Mouse (Mus musculus) large intestine, adult 2 months (tissue): ENCODE data around the gene Etv6. TPM values are rescaled to one million over a fixed set of nuclear protein-coding genes. Genes with fewer than 3 reads are reported as not detected.

Source experiments
- DNase-seq: peaks from one replicate; pipeline ENCODE4 v3.0.0-alpha.2; 2012; ENCODE audit warnings: low read depth, low spot score
- WGBS: fragments of 180-500 bp; shearing (Covaris S2); methylation state at CpG from one replicate; pipeline ENCODE4 v1.1.7; 2018; 5-methylcytosine and 5-hydroxymethylcytosine counted together
- polyA plus RNA-seq: library from polyadenylated mRNA; depleted of rRNA; stranded (reverse); fragments of >200 nt; gene quantifications from 2 replicates; pipeline ENCODE4 v1.2.3, GENCODE M21; 2012

Etv6 gene
- polyA plus RNA-seq, 1 experiment, result 15.4 TPM

DNA sequence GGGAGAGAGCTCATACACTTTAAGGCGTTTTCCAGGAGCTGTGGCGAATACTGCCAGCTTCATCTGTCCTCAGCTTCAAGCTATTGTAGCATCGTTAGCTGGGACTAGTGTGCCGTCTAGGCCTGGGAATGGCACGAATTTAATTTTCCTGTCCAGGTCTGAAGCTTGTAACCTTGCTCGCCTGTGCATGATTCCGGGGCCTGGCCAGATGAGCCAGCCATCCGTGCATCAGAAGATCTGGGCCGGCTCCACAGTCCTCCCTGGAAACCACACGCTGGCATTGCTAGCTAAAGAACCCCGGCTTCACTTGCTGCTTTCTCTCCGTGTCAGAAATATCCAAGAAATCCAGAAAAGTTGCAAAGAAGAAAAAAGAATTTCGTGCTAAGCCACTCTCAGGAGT lies 93.1 kb downstream of the Etv6 start:
- 96% methylated on average over 13 of the region's 13 CpGs for WGBS
- no peak for DNase-seq

DNA sequence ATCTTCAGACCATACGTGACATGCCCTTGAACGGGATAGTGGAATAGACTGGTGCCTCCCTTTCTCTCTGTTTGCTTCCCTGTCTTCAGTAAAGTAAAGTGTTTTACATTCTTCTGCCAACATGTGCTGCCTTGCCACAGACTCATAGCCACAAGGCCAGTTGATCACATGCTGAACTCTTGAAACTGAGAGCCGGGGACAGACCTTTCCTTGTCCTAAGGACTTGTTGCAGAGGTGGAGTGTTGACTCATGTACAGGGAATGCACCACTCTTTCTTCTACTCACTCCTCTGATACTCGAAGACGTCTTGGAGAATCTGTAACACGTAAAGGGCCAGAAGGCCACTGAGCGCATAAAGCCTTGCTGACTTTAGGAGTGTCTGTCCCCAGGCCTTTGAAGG lies 94.3 kb downstream of the Etv6 start:
- DNase-seq, result no peak
- WGBS, result 79% methylated on average over 7 of the region's 7 CpGs

DNA sequence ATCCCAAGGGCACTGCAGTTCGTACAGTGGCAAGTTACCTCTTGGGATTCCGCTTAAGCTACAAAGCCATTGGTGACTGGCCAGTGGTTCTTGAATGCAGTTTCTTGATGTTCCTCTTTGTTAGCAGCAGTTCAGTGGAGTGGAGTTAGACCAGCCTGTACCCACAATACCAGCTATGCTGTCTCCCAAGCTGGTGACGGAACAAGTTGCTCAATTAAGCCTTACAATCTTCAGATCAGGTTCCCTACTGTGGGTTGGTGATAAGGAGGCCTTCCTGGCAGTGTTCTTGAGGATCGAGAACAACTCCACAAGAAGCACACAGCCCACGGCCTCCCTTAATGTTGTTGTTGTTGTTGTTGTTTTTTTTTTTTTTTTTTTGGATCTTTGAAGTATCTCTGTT lies 95.3 kb downstream of the Etv6 start:
- no peak for DNase-seq
- 97% methylated on average over 5 of the region's 5 CpGs for WGBS

DNA sequence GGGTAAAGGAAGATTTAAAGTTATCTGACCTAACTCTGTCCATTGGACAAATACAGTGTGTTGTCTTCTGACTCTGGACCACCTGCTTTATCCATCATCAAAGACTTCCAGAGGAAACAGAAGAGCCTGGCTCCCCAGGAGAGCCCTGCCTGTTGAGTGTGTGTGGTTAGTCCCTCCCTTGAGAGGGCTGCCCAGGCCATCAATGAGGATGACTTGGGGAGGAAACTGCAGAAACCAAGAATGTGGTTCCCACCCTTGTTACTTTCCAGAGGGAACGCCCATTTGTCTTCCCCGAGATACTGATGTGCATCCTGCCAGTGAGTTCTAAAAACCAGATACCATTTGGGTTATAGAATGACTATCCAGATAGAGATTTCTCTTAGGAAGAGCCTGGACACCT lies 96.1 kb downstream of the Etv6 start:
- no peak for DNase-seq
- 86% methylated on average over 2 of the region's 2 CpGs for WGBS

DNA sequence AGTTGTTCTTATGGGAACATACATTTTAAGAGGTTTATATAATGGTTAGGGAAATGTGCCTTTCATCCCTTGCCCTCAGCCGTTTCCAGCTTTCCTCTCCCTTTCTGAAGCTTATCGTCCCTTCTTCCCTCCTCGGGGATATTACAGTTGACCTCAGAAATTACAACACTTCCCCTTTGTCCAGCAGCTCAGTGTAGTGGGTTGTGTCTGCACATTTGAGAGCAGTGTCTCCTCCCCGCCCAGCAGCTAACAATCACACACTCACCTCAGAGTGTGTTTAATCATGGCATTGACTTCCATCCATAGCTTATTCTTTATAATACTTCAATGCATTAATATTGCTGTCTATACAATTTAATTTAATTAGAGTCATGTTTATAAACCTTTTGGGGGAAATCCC lies 98.3 kb downstream of the Etv6 start:
- WGBS, result 43% methylated on average over 4 of the region's 4 CpGs
- DNase-seq, result no peak

DNA sequence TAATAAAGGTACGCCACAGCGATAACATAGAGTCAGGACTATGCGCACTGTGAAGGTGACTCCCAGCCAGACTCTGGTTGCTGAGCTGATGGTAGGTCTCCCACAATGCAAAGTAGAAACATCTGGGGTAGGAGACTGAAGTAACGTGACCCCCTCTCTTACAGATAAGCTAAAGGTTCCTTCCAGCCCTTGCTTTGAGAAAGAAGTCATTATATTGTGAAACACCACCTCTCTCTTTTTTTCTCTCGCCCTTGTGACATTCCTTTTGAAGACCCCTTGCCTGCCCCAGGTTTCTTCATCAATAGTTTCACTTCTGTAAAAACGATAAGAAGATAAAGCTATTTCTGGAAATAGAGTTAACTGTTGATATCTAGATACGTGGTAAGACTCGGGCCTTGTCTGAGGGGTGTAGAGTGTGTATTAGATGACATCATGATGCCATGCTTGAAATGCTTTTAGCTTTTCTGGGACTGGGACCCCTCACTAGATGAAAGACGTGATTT lies 99.4 kb downstream of the Etv6 start:
- no peak for DNase-seq
- whole genome bisulfite sequencing, result 88% methylated on average over 9 of the region's 9 CpGs

DNA sequence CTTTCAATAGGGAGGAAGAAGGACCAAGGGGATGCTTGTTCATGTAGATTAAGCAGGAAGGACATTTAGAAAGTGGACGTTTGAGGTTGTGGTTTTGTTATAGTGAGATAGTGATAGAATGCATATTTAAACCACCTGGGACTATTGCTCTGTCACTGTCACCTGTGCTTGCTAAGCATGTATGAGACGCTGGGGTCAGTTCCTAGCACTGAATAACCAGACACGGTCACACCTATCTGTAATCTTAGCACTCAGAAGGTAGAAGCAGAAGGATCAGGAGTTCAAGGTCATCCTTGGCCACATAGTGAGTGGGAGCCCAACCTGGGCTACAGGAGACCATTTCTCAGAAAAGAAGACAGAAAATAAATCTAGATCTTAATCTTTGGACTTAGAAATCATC lies 100.8 kb downstream of the Etv6 start:
- WGBS, result 68% methylated on average over 3 of the region's 3 CpGs
- DNase-seq, result no peak

DNA sequence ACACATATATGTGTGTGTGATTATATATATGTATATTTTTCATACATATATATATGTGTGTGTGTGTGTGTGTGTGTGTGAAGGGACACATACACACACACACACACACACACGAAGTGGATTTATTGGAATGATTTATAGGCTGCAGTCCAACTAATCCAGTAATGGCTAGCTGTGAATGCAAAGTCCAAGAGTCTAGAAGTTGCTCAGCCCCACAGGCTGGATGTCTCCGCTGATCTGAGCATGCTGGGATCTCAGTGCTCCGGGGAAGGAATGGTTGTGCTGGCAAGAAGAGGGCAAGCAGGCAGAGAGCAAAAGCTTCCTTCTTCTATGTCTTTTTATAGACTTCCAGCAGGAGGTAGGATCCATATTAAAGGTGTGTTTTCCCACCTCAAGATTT lies 103.9 kb downstream of the Etv6 start:
- 48% methylated on average over 3 of the region's 3 CpGs for WGBS

DNA sequence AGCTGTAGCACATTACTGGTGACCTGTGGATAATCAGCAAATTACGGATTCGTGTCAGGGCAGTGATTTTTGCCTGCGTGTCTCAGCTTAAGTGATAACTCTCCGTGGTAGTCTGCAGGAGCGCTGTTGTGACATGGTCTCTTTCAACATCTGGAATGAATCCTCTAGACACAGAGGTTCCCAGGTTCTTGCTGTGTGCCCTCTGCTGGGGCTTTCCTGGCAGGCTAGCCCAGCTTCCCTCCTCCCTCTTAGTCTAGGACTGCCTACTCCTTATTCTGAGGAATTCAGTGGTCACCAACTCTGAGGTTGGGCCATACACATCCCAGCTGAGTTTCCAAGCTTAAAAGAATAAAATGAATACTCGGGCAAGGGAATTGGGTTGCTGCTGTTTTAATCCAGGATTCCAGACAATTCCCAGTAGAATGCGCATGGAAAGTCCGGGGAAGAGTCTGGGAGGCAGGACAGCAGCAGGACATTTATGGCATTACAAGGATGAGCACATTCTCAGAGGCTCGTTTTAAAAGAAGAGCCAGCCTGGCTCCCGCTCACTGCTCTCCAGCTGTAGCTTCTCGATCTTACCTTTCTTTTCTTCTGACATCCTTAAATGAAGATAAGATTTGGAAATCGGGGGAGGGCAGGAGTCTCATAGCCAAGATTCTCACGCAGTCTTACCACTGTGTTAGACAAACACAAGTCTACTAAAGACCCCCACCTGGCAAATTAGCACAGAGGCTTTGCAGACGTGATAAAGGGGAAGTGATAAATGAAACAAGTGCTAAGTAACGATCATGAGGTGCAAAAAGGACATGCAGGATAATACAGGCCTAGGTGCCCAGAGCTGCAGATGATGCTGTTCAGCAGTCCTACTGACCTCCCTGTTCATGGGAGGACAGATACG lies 105.5 kb downstream of the Etv6 start:
- WGBS, result 66% methylated on average over 16 of the region's 16 CpGs
- no peak for DNase-seq

More for the DNA sequence above, 103.9 kb downstream of the Etv6 start:
- DNase-seq, result no peak

DNA sequence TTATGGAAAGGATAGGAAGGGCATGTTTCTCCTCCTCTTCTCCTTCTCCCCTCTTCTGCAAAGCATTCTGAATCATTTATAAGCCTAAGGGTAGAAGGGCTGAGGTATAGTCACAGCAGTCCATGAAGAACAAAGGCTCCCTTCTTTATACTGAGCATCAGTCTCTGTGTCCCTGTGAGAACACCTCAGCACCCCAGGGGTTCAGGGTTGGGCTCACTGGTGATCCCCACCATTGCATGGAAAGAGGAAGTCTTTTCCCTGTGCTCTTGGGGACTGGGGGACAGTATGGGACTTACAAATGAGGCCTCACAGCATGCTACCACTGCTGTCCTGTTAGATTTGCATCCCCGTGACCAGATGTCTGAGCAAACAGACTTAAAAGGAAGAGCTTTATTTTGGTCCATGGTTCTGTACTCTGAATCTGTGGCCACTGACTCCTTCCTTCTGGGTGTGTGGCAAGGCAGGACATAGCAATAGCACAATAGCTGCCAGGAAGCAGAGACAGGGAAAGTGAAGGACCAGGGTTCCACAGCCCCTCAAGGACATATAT lies 106.2 kb downstream of the Etv6 start:
- 61% methylated on average over 1 of the region's 1 CpGs for WGBS
- DNase-seq, result no peak

DNA sequence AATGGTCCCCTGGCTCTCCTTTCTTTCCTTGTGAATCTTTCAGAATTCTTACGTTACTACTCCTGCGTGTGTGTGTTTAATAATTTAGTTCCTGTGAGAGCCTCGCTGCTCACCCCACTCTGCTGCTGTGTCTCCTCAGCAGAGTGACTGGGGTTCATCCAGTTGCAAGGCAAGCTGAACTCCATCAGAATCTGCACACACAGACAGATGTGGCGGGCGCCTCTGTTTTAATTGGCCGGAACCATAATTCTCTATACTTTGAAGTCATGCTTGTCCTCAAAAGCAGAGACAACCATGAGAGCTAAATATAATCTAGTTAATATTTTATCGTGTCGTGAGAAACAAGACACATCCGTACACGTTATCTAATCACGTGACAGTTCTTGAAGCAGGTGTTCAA lies 107.2 kb downstream of the Etv6 start:
- DNase-seq, result no peak
- 30% methylated on average over 11 of the region's 11 CpGs for WGBS

DNA sequence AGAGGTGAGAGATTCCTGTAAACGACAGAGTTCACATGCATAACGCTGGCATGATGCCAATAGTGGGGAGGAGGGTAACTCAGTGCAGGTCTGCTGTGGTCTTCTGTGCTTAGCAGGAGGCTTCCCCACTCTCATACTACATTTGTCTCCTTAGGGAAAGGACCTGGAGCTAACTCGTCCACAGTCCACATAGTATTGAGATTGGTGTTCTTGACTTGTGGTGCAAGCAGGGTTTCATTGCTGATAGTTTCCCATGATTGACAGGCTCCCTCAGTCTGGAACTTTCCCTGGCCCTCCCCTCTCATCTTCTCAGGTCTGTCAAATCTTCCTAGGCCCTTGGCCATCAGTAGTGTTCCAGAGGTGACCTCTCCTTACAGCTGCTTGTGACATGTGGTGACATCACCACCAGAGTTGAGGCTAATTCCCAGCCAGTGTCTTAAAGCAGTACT lies 108.2 kb downstream of the Etv6 start:
- 16% methylated on average over 3 of the region's 3 CpGs for WGBS
- DNase-seq, result no peak

DNA sequence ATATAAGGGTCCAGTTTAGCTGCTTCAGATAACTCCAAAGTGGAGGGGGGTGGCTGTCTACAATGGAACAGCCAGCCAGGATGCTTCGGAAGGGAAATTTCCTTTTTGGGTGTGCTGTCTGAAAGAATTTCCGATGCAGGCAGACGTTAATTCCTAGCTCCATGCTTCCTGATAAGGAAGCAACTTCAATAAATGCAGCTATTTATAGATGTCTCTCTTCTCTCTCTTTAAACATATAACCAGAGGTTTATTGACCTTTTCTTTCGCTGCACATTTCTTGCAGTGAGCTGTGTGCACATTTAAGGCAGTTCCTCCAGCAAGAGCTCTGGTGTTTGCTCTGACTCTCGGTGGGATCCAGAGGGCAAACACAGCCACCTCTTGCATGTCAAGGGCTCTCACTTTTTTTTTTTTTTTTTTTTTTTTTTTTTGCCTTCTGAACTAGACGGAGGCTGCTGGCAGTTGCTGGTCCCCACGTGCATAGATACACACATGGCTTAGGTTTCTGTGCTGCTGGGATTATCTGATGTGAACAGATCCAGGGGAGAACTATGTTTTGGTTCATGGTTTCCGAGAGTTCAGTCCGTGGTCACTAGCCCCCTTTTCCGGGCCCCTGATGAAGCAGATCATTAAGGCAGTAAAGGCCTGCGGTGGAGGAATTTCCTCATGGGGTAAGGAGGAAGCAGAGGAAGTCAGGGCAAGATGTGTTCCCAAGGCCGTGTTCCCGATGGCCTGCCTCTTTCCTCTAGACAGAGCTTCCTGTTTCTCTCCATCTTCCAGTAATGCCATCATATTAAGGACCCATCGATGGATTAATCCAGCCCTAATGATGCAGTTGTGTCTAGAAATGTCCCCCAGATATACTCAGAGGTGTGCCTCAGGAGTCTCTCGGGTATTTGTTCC lies 109.0 kb downstream of the Etv6 start:
- 25% methylated on average over 15 of the region's 15 CpGs for WGBS
- no peak for DNase-seq

DNA sequence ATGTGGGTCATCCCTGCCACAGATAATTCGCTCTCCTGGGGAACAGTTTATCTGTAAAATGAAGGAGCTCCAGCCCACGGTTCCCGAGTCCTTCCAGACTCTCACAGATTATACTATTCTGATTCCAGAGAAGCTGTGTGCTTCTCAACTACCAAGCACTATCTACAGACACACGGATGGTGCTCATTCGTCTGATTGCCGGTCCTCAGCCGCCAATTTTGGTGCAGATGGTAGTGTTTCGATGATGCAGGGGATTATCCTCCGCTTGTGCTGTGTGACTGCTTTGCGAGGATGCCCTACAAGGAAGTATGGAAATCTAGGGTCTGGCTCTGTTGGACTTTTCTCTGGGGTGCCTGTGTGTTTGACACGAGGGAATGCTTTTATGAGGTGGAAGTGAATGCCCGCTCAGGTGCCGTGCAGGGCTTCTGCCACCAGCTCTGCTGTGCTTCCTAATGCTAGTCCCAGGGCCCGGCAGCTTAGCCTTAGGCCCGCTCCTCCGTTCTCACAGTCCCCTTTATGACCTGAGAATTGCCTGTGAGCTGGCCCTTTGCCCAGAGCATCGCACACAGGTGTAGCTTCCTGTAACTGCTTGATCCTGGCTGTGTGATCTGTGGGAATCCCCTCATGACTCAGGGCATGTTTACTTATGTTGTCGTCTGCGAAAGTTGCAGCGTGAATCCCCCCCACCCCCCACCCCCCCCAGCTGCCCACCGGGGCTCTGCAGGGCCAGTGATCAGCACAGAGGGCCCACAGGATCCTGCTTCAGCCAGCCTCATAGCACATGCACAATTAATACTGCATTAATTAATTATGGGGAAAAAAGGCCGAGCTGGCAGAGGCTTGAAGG lies 112.3 kb downstream of the Etv6 start:
- DNase-seq, result peak; percentile 69
- WGBS, result 24% methylated on average over 22 of the region's 22 CpGs

DNA sequence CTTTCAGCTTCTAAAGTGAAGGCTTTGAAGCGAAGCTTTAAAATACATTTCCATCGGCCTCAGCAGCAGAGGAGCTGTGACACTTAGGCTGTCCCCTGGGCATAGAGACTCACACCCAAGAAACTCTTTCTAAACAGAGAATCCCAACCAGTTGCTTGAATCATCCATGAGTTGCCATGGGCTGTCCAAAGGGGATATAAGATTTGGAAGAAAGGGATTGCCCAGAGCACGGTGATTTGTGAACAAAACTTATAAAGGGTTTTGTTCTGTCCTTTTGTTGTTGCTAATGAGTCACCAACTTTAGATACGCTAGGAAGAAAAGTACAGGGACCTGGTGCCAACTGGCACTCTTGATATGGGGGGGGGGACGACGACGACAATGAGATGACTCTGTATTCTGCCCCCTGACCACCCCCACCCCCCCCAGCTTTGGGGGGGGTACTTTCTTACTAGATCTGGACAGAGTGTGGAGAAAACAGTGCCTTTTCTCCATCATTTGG lies 113.0 kb downstream of the Etv6 start:
- WGBS, result 20% methylated on average over 7 of the region's 7 CpGs
- no peak for DNase-seq

DNA sequence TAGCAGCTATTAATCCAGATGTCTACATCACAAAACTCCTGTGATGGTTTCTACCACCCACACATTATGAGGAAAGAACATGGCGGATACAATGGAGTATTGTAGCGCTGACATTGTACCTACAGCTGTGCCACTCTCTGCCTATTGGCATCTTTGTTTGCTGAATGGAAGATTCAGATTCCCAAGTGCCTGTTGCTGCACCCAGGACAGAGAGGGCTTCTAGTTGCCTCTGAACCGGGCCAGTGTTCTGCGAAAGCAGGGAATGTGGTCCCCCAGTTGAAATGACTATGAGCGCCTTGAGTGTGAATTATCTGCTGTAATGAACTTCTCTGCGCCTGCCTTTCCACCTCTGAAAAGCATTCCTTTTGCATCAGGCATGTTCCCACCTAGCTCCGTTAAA lies 114.1 kb downstream of the Etv6 start:
- 97% methylated on average over 7 of the region's 7 CpGs for WGBS
- no peak for DNase-seq

DNA sequence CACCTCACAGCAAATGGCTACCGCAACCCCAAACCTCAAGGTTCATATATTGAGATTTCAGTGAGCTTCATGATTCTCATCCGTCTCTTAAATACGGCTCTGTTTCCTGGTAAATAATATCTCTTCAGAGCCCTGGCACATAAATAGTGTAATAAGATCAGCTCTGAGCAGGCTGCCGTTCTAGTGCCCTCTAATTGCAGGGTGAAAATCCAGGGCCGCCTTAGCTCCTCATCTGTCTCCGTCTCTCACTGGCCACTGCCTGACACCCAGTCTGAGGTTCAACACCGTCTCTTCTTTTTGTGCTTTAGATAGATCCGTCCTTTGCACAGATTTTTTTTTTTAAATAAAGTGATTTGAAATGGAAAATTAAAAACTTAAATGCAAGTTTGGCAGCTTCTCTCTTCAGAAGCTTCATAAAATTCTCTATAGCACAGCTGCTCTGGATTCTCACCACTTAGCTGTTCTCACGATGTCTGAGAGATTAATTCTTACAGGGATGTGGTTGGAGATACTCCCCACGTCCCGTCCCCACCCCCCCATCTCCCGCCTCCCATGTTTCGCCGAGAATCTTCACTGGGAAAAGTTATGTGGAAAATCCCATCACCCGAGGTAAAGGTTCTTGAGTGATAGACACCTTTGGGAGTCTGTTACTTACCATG lies 115.7 kb downstream of the Etv6 start:
- 64% methylated on average over 15 of the region's 15 CpGs for WGBS
- no peak for DNase-seq

DNA sequence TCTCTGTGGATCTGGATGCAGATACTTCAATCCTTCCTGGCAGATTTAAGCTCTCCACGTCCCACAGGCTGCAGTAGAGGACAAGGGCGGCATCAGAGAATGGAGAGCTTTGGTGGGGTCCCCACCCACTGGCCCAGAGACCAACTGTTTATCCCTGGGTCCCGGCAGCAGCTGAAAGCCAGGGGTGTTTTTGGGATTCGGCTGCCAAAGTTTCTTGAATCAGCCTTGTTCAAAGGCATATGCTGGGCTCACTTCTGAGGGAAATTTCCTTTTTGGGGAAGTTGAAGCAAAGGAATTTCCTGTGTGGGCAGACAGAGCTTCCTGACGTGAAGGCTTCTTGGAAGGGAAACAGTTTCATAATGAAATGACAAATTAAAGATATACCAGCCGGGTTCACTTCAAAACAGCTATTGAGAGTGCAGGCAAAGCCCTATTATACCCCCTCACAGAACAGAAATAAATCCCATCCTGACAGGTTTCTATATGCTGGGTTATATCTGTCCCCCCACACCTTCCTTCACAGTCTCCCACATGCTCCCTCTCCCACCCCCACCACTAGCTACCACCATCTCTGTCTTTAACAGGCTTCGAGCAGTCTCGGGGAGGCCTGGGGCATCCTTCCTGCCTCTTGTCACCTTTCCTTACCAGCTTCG lies 116.5 kb downstream of the Etv6 start:
- WGBS, result 72% methylated on average over 9 of the region's 9 CpGs
- no peak for DNase-seq
